Mouse (Mus musculus) hindbrain, embryonic 10.5 days (tissue): ENCODE measurements at regions not wholly inside any gene's neighbourhood (a gene's known extent, or its start where the extent isn't known, plus 50 kb on each side); places are given as distances from the start of the nearest gene placed in this dataset.

Experiments
- DNase-seq: peaks from one replicate; pipeline ENCODE4 v3.0.0-alpha.2; 2017; ENCODE audit warnings: low spot score
- H3K27ac ChIP-seq: fragments of 300-500 bp; sonication (generic); 2 replicates; pipeline ENCODE4 v1.5.1; 2016; ENCODE audit warnings: mild to moderate bottlenecking, moderate library complexity
- H3K27me3 ChIP-seq: fragments of 300-500 bp; sonication (generic); 2 replicates; pipeline ENCODE4 v1.6.1; 2016; ENCODE audit warnings: mild to moderate bottlenecking; ENCODE audit not compliant: poor library complexity, insufficient read depth, severe bottlenecking
- H3K36me3 ChIP-seq: fragments of 300-500 bp; sonication (generic); 2 replicates; pipeline ENCODE4 v1.6.1; 2016; ENCODE audit warnings: mild to moderate bottlenecking, moderate library complexity
- H3K4me1 ChIP-seq: fragments of 300-500 bp; sonication (generic); replicated peaks from 2 replicates; pipeline ENCODE4 v1.6.1; 2016; ENCODE audit warnings: mild to moderate bottlenecking
- H3K4me3 ChIP-seq: fragments of 300-500 bp; sonication (generic); 2 replicates; pipeline ENCODE4 v1.5.1; 2016; ENCODE audit warnings: mild to moderate bottlenecking, moderate library complexity
- H3K9me3 ChIP-seq: fragments of 300-500 bp; sonication (generic); 2 replicates; pipeline ENCODE4 v1.6.1; 2016; ENCODE audit warnings: mild to moderate bottlenecking, moderate library complexity
- WGBS: fragments of 180-500 bp; shearing (Covaris S2); methylation state at CpG from one replicate; pipeline ENCODE4 v1.1.7; 2016; 5-methylcytosine and 5-hydroxymethylcytosine counted together

GRCm38 (mm10) chr8:92302694-92303093 lies 54.7 kb upstream of the Irx5 start:
- no peak overlapping the region for H3K4me3 ChIP-seq
- no peak overlapping the region for H3K27ac ChIP-seq
- peaks cover 9% of the 10 kb centered on the region for H3K4me1 ChIP-seq
- H3K27me3 ChIP-seq = no peaks in the 10 kb centered on the region
- 67% methylated on average over 7 of the region's 7 CpGs for WGBS
- DNase-seq = no peak
- peaks cover 8% of the 10 kb centered on the region; the same call in 1 of the 2 replicates for H3K9me3 ChIP-seq
- no peaks in the 10 kb centered on the region for H3K36me3 ChIP-seq

- 94% methylated on average over 3 of the region's 3 CpGs for WGBS
- H3K4me1 ChIP-seq = peaks cover 19% of the 10 kb centered on the region
- no peak overlapping the region for H3K4me3 ChIP-seq
- H3K9me3 ChIP-seq = peaks cover 8% of the 10 kb centered on the region; the same call in 1 of the 2 replicates
- H3K27me3 ChIP-seq = no peaks in the 10 kb centered on the region
- H3K36me3 ChIP-seq = no peaks in the 10 kb centered on the region
- no peak for DNase-seq
- no peak overlapping the region for H3K27ac ChIP-seq
These were observed 56.4 kb upstream of the Irx5 start for GRCm38 (mm10) chr8:92301029-92301428.

- Histone ChIP-seq H3K27ac (no peak overlapping the region), H3K27me3 (no peaks in the 10 kb centered on the region), H3K9me3 (no peaks in the 10 kb centered on the region), H3K36me3 (no peaks in the 10 kb centered on the region), H3K4me1 (peaks cover 6% of the 10 kb centered on the region; the same call in 1 of the 2 replicates), H3K4me3 (no peak overlapping the region)
- 81% methylated on average over 26 of the region's 26 CpGs for WGBS
- DNase-seq = peak; percentile 11
These were observed 70.3 kb upstream of the Irx5 start for GRCm38 (mm10) chr8:92286841-92287811.

GRCm38 (mm10) chr8:92275755-92276154 lies 81.7 kb upstream of the Irx5 start:
- no peaks in the 10 kb centered on the region for H3K27me3 ChIP-seq
- peaks cover 3% of the 10 kb centered on the region; the same call in 1 of the 2 replicates for H3K4me1 ChIP-seq
- WGBS = 92% methylated on average over 5 of the region's 5 CpGs
- no peak for DNase-seq
- no peaks in the 10 kb centered on the region for H3K9me3 ChIP-seq
- H3K27ac ChIP-seq = no peak overlapping the region
- H3K4me3 ChIP-seq = no peak overlapping the region
- H3K36me3 ChIP-seq = no peaks in the 10 kb centered on the region

GRCm38 (mm10) chr8:92272726-92273125 lies 84.7 kb upstream of the Irx5 start:
- Histone ChIP-seq H3K27ac (no peak overlapping the region), H3K27me3 (no peaks in the 10 kb centered on the region), H3K4me3 (no peak overlapping the region), H3K36me3 (no peaks in the 10 kb centered on the region), H3K4me1 (peaks cover 3% of the 10 kb centered on the region; the same call in 1 of the 2 replicates), H3K9me3 (peaks cover 6% of the 10 kb centered on the region; the same call in 1 of the 2 replicates)
- WGBS = 89% methylated on average over 1 of the region's 1 CpGs
- no peak for DNase-seq

- H3K27me3 ChIP-seq = no peaks in the 10 kb centered on the region
- H3K4me3 ChIP-seq = no peak overlapping the region
- H3K4me1 ChIP-seq = peaks cover 3% of the 10 kb centered on the region; the same call in 1 of the 2 replicates
- no peaks in the 10 kb centered on the region for H3K36me3 ChIP-seq
- DNase-seq = no peak
- H3K9me3 ChIP-seq = peaks cover 6% of the 10 kb centered on the region; the same call in 1 of the 2 replicates
- no peak overlapping the region for H3K27ac ChIP-seq
- WGBS = 80% methylated on average over 5 of the region's 5 CpGs
These were observed 85.4 kb upstream of the Irx5 start for GRCm38 (mm10) chr8:92272073-92272472.

DNA sequence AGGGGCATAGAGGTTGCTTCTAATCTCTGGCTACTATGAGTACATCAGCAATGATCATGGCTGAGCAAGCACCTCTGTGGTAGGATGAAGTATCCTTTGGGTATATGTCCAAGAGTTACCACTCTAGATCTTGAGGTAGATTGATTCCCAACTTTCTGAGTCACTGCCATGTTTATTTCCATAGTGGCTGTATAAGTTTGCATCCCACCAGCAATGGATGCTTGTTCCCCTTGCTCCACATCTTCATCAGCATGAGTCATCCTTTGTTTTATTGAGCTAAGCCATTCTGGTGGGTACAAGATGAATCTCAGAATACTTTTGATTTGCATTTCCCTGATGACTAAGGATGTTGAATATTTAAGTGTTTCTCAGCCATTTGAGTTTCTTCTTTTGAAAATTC lies 86.8 kb upstream of the Irx5 start:
- Histone ChIP-seq H3K4me1 (peaks cover 11% of the 10 kb centered on the region), H3K36me3 (no peaks in the 10 kb centered on the region), H3K4me3 (no peak overlapping the region), H3K27ac (no peak overlapping the region), H3K9me3 (peaks cover 6% of the 10 kb centered on the region; the same call in 1 of the 2 replicates), H3K27me3 (no peaks in the 10 kb centered on the region)
- no peak for DNase-seq

DNA sequence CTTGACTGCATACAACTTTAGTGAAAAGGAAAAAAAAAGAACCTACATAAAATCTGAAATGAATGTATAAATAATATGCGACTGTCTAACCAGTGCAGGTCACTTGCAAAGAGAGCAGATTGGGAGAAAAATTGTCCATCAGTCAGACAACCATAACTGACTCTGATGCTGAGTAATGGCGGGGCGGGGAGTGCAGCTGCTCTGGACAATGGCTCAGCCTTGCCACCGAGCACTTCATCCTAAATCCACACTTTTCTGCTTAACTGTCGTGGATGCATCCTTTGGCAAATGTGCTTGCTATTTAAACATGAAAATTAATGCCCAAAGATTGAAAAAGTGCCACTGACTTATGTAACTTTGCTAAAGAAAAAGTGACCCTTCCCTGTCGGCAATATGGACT lies 90.0 kb upstream of the Irx5 start:
- WGBS = 84% methylated on average over 6 of the region's 6 CpGs
- Histone ChIP-seq H3K4me3 (no peak overlapping the region), H3K27ac (no peak overlapping the region), H3K27me3 (no peaks in the 10 kb centered on the region), H3K36me3 (no peaks in the 10 kb centered on the region), H3K4me1 (peaks cover 13% of the 10 kb centered on the region), H3K9me3 (peaks cover 6% of the 10 kb centered on the region; the same call in 1 of the 2 replicates)
- DNase-seq = no peak

DNA sequence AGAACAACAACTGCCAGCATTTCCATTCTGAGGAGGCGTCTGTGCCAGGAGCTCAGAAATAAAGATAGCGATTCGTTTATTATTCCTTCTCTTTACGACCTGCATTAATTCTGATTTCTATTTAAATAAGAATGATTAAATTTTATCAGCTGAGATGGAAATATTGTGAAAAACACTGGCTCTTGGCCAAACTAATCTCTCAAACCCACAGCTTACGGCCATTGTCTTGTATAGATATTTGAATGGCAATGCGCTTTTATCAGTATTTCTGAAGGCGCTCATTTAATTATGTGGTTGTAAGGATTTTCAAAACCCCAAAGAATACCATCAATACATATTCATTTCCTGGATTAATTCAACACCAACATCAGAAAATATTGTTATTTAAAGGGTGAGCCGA lies 97.4 kb upstream of the Irx5 start:
- WGBS = 95% methylated on average over 8 of the region's 8 CpGs
- no peak overlapping the region for H3K4me3 ChIP-seq
- H3K36me3 ChIP-seq = no peaks in the 10 kb centered on the region
- H3K9me3 ChIP-seq = no peaks in the 10 kb centered on the region
- H3K27me3 ChIP-seq = no peaks in the 10 kb centered on the region
- no peak for DNase-seq
- H3K27ac ChIP-seq = no peak overlapping the region
- peaks cover 4% of the 10 kb centered on the region; the same call in 1 of the 2 replicates for H3K4me1 ChIP-seq

GRCm38 (mm10) chr8:92258258-92258657 lies 99.2 kb upstream of the Irx5 start:
- no peaks in the 10 kb centered on the region for H3K27me3 ChIP-seq
- no peak overlapping the region for H3K27ac ChIP-seq
- 67% methylated on average over 6 of the region's 6 CpGs for WGBS
- H3K9me3 ChIP-seq = no peaks in the 10 kb centered on the region
- H3K36me3 ChIP-seq = no peaks in the 10 kb centered on the region
- H3K4me3 ChIP-seq = no peak overlapping the region
- DNase-seq = no peak
- H3K4me1 ChIP-seq = peaks cover 4% of the 10 kb centered on the region; the same call in 1 of the 2 replicates

- DNase-seq = no peak
- WGBS = 78% methylated on average over 8 of the region's 8 CpGs
- no peak overlapping the region for H3K27ac ChIP-seq
These were observed 104.6 kb upstream of the Irx5 start for GRCm38 (mm10) chr8:92252597-92253375.

DNA sequence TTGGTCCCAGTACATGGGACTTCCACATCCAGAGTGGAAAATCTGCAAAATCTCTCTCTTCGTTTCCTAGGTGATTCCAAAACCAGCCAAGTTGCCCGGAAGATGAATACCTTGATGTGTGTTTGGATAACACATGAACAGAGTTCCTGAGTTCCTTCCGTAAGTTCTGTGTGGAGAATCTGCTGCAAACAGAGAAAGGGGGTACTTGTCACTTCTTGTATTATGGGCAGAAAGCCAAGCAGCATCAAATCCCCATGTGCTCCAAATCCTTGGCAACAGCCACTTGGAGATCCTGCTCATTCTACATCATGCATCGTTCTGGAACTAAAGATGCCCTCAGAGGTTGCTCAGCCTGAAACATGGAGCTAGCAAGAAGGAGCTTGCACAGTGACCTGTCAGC lies 111.1 kb upstream of the Irx5 start:
- Histone ChIP-seq H3K27ac (no peak overlapping the region), H3K36me3 (no peaks in the 10 kb centered on the region), H3K9me3 (no peaks in the 10 kb centered on the region), H3K4me1 (no peaks in the 10 kb centered on the region), H3K4me3 (no peak overlapping the region), H3K27me3 (peaks cover 13% of the 10 kb centered on the region; the same call in 1 of the 2 replicates)
- WGBS = 89% methylated on average over 4 of the region's 4 CpGs
- DNase-seq = no peak

More at GRCm38 (mm10) chr8:92252597-92253375, 104.6 kb upstream of the Irx5 start:
- Histone ChIP-seq H3K4me1 (no peaks in the 10 kb centered on the region), H3K27me3 (no peaks in the 10 kb centered on the region; the same call in 1 of the 2 replicates), H3K36me3 (no peaks in the 10 kb centered on the region), H3K9me3 (no peaks in the 10 kb centered on the region), H3K4me3 (no peak overlapping the region)
